Mouse (Mus musculus) MEL (cell line): Measurements from ENCODE around the gene Apobec2. TPM values are rescaled to one million over a fixed set of nuclear protein-coding genes. Genes with fewer than 3 reads are reported as not detected.

Experiments
- DNase-seq: peaks from one replicate; pipeline ENCODE4 v3.0.0; 2011; ENCODE audit warnings: low read depth, low spot score
- H3K27ac ChIP-seq: 2 replicates; pipeline ENCODE4 v1.5.1; 2012; ENCODE audit warnings: low read depth, mild to moderate bottlenecking, control low read depth, low read length, moderate library complexity; ENCODE audit not compliant: control insufficient read depth
- H3K27me3 ChIP-seq, 2 experiments: fragments of 150-350 bp in 1 of 2; sonication (generic) in 1 of 2; 2 replicates each; pipeline ENCODE4 v1.6.1; 2012; ENCODE audit warnings: low read length in 2 of 2, mild to moderate bottlenecking in 2 of 2, improper control_type of control experiment in 1 of 2, moderate library complexity in 1 of 2; ENCODE audit not compliant: insufficient read depth in 2 of 2, control insufficient read depth in 1 of 2
- H3K36me3 ChIP-seq, 2 experiments: 2 replicates each; pipeline ENCODE4 v1.6.1; 2012 to 2014; ENCODE audit warnings: low read length in 2 of 2, improper control_type of control experiment in 1 of 2, inconsistent platforms in 1 of 2, mild to moderate bottlenecking in 1 of 2; ENCODE audit not compliant: insufficient read depth in 2 of 2, control insufficient read depth in 1 of 2
- H3K4me1 ChIP-seq, 2 experiments: fragments of 150-350 bp in 1 of 2; sonication (generic) in 1 of 2; 2 replicates each; pipeline ENCODE4 v1.6.1; 2012; ENCODE audit warnings: low read length in 2 of 2, improper control_type of control experiment in 1 of 2, mild to moderate bottlenecking in 1 of 2; ENCODE audit not compliant: insufficient read depth in 2 of 2, control insufficient read depth in 1 of 2
- H3K4me3 ChIP-seq, 2 experiments: fragments of 150-350 bp in 1 of 2; sonication (generic) in 1 of 2; 2 replicates each; pipeline ENCODE4 v1.5.1; 2012; ENCODE audit warnings: low read depth in 2 of 2, low read length in 2 of 2, mild to moderate bottlenecking in 2 of 2, moderate library complexity in 2 of 2, control low read depth in 1 of 2, improper control_type of control experiment in 1 of 2; ENCODE audit not compliant: control insufficient read depth in 1 of 2, insufficient read depth in 1 of 2
- H3K79me2 ChIP-seq: 2 replicates; pipeline ENCODE4 v1.6.1; 2012; ENCODE audit warnings: mild to moderate bottlenecking, low read length, moderate library complexity; ENCODE audit not compliant: control insufficient read depth, poor library complexity, insufficient read depth
- H3K9ac ChIP-seq: 2 replicates; pipeline ENCODE4 v1.6.1; 2012; ENCODE audit warnings: low read depth, mild to moderate bottlenecking, control low read depth, low read length, moderate library complexity; ENCODE audit not compliant: control insufficient read depth, poor library complexity, severe bottlenecking
- H3K9me3 ChIP-seq: fragments of 150-350 bp; sonication (generic); replicated peaks from 2 replicates; pipeline ENCODE4 v1.6.1; 2012; ENCODE audit warnings: mild to moderate bottlenecking, low read length, improper control_type of control experiment, moderate library complexity; ENCODE audit not compliant: insufficient read depth
- BHLHE40 ChIP-seq: IDR thresholded peaks from 2 replicates; pipeline ENCODE4 v1.6.1; 2012; ENCODE audit warnings: low read depth, mild to moderate bottlenecking, inconsistent platforms, low read length, improper control_type of control experiment, borderline replicate concordance
- CHD1 ChIP-seq: IDR thresholded peaks from 2 replicates; pipeline ENCODE4 v1.6.1; 2012; ENCODE audit warnings: low read depth, mild to moderate bottlenecking, inconsistent platforms, low read length, improper control_type of control experiment
- CTCF ChIP-seq, 3 experiments: IDR thresholded peaks in 2 of 3; conservative IDR thresholded peaks in 1 of 3; 2 replicates each; pipeline ENCODE4 v1.5.1; 2011 to 2012; ENCODE audit warnings: low read length in 3 of 3, low read depth in 2 of 3, mild to moderate bottlenecking in 2 of 3, improper control_type of control experiment in 1 of 3, inconsistent platforms in 1 of 3, mixed read lengths in 1 of 3, moderate library complexity in 1 of 3; ENCODE audit not compliant: control insufficient read depth in 1 of 3, insufficient read depth in 1 of 3, poor library complexity in 1 of 3, severe bottlenecking in 1 of 3
- E2F4 ChIP-seq: IDR thresholded peaks from 2 replicates; pipeline ENCODE4 v1.6.1; 2011; ENCODE audit warnings: low read depth, low read length, improper control_type of control experiment, borderline replicate concordance
- EP300 ChIP-seq, 2 experiments: IDR thresholded peaks; 2 replicates each; pipeline ENCODE4 v1.6.1; 2011; ENCODE audit warnings: improper control_type of control experiment in 2 of 2, low read length in 2 of 2, low read depth in 1 of 2, mild to moderate bottlenecking in 1 of 2
- ETS1 ChIP-seq: IDR thresholded peaks from 2 replicates; pipeline ENCODE4 v1.6.1; 2012; ENCODE audit warnings: low read depth, mild to moderate bottlenecking, inconsistent platforms, low read length, improper control_type of control experiment, moderate library complexity
- GABPA ChIP-seq: IDR thresholded peaks from 2 replicates; pipeline ENCODE4 v1.6.1; 2012; ENCODE audit warnings: low read depth, mild to moderate bottlenecking, inconsistent platforms, low read length, improper control_type of control experiment, moderate library complexity
- GATA1 ChIP-seq: IDR thresholded peaks from 2 replicates; pipeline ENCODE4 v1.6.1; 2011; ENCODE audit warnings: low read depth, low read length, improper control_type of control experiment
- KAT2A ChIP-seq: conservative IDR thresholded peaks from 2 replicates; pipeline ENCODE4 v1.6.1; 2012; ENCODE audit warnings: low read depth, low read length, improper control_type of control experiment, inconsistent platforms
- MAFK ChIP-seq: IDR thresholded peaks from 2 replicates; pipeline ENCODE4 v1.6.1; 2011; ENCODE audit warnings: low read depth, mild to moderate bottlenecking, low read length, improper control_type of control experiment, borderline replicate concordance
- MAX ChIP-seq: IDR thresholded peaks from 2 replicates; pipeline ENCODE4 v1.6.1; 2011; ENCODE audit warnings: low read length, improper control_type of control experiment
- MXI1 ChIP-seq: IDR thresholded peaks from 2 replicates; pipeline ENCODE4 v1.6.1; 2011; ENCODE audit warnings: mild to moderate bottlenecking, low read depth, low read length, improper control_type of control experiment
- MYC ChIP-seq: IDR thresholded peaks from 2 replicates; pipeline ENCODE4 v1.6.1; 2011; ENCODE audit warnings: low read depth, mild to moderate bottlenecking, low read length, improper control_type of control experiment, moderate library complexity
- NELFE ChIP-seq: IDR thresholded peaks from 2 replicates; pipeline ENCODE4 v1.6.1; 2011; ENCODE audit warnings: low read depth, low read length, improper control_type of control experiment
- NRF1 ChIP-seq: IDR thresholded peaks from 2 replicates; pipeline ENCODE4 v1.6.1; 2014; ENCODE audit warnings: low read depth, mild to moderate bottlenecking, inconsistent platforms, low read length, improper control_type of control experiment, moderate library complexity; ENCODE audit not compliant: poor library complexity, insufficient read depth, severe bottlenecking
- POLR2A ChIP-seq, 2 experiments: IDR thresholded peaks; 2 replicates each; pipeline ENCODE4 v1.6.1; 2011 to 2012; ENCODE audit warnings: low read length in 2 of 2, mild to moderate bottlenecking in 2 of 2, control low read depth in 1 of 2, improper control_type of control experiment in 1 of 2, low read depth in 1 of 2, moderate library complexity in 1 of 2; ENCODE audit not compliant: control insufficient read depth in 1 of 2, insufficient read depth in 1 of 2, poor library complexity in 1 of 2
- POLR2AphosphoS2 ChIP-seq: IDR thresholded peaks from 2 replicates; pipeline ENCODE4 v1.6.1; 2011; ENCODE audit warnings: low read length, improper control_type of control experiment
- POLR2AphosphoS5 ChIP-seq: IDR thresholded peaks from 2 replicates; pipeline ENCODE4 v1.6.1; 2012; ENCODE audit warnings: low read depth, borderline replicate concordance, mild to moderate bottlenecking, inconsistent platforms, low read length, moderate library complexity, mixed read lengths
- RAD21 ChIP-seq: IDR thresholded peaks from 2 replicates; pipeline ENCODE4 v1.6.1; 2011; ENCODE audit warnings: mild to moderate bottlenecking, low read depth, low read length, improper control_type of control experiment
- SIN3A ChIP-seq: IDR thresholded peaks from 2 replicates; pipeline ENCODE4 v1.6.1; 2012; ENCODE audit warnings: low read length, improper control_type of control experiment, inconsistent platforms
- TBP ChIP-seq: IDR thresholded peaks from 2 replicates; pipeline ENCODE4 v1.8.0; 2011; ENCODE audit warnings: low read depth, low read length, improper control_type of control experiment
- TCF12 ChIP-seq: IDR thresholded peaks from 2 replicates; pipeline ENCODE4 v1.6.1; 2014; ENCODE audit warnings: low read depth, mild to moderate bottlenecking, inconsistent platforms, low read length, improper control_type of control experiment, moderate library complexity
- UBTF ChIP-seq: IDR thresholded peaks from 2 replicates; pipeline ENCODE4 v1.6.1; 2012; ENCODE audit warnings: low read depth, mild to moderate bottlenecking, inconsistent platforms, low read length, improper control_type of control experiment, moderate library complexity, borderline replicate concordance; ENCODE audit not compliant: insufficient read depth
- USF1 ChIP-seq: IDR thresholded peaks from 2 replicates; pipeline ENCODE4 v1.6.1; 2014; ENCODE audit warnings: low read depth, mild to moderate bottlenecking, inconsistent platforms, low read length, improper control_type of control experiment, moderate library complexity
- ZKSCAN1 ChIP-seq: IDR thresholded peaks from 2 replicates; pipeline ENCODE4 v1.6.1; 2012; ENCODE audit warnings: low read depth, mild to moderate bottlenecking, inconsistent platforms, low read length, improper control_type of control experiment, moderate library complexity
- ZMIZ1 ChIP-seq: IDR thresholded peaks from 2 replicates; pipeline ENCODE4 v1.6.1; 2012; ENCODE audit warnings: low read depth, mild to moderate bottlenecking, inconsistent platforms, low read length, improper control_type of control experiment, moderate library complexity
- ZNF384 ChIP-seq: IDR thresholded peaks from 2 replicates; pipeline ENCODE4 v1.6.1; 2012; ENCODE audit warnings: low read depth, mild to moderate bottlenecking, inconsistent platforms, low read length, improper control_type of control experiment
- polyA plus RNA-seq, 2 experiments: library from polyadenylated mRNA; stranded (reverse) in 1 of 2; unstranded in 1 of 2; fragments of >175 nt in 1 of 2; fragments of >200 nt in 1 of 2; gene quantifications; 2 replicates each; pipeline versions ENCODE4 v1.2.1 to v1.2.4; 2012; ENCODE audit warnings: low replicate concordance in 2 of 2, low read depth in 1 of 2; ENCODE audit not compliant: insufficient read length in 2 of 2, insufficient read depth in 1 of 2, missing spikeins in 1 of 2
- total RNA-seq: library from RNA; depleted of rRNA; stranded (reverse); fragments of 300-350 nt; gene quantifications from 2 replicates; pipeline ENCODE4 v1.2.3, GENCODE M21; 2012

Apobec2 gene
- total and polyA plus RNA-seq, 3 experiments, result 0.19 to 0.42 TPM; not detected in 1

GRCm38 (mm10) chr17:48411241-48411640, 21.5 kb downstream of the Apobec2 start:
- Histone ChIP-seq H3K4me3 (peak overlapping the region; percentile 65 to 74), H3K9ac (peak overlapping the region; percentile 96), H3K4me1 (peaks cover 2 to 16% of the 10 kb centered on the region in 2 experiments), H3K79me2 (peaks cover 43% of the 10 kb centered on the region), H3K27me3 (no peaks in the 10 kb centered on the region), H3K9me3 (no peaks in the 10 kb centered on the region), H3K27ac (peak overlapping the region; percentile 100), H3K36me3 (peaks cover 0 to 29% of the 10 kb centered on the region in 2 experiments; a peak in 3 of 4 replicates)
- TF ChIP-seq MAFK, result no peak
- DNase-seq, result peak; percentile 44

DNA sequence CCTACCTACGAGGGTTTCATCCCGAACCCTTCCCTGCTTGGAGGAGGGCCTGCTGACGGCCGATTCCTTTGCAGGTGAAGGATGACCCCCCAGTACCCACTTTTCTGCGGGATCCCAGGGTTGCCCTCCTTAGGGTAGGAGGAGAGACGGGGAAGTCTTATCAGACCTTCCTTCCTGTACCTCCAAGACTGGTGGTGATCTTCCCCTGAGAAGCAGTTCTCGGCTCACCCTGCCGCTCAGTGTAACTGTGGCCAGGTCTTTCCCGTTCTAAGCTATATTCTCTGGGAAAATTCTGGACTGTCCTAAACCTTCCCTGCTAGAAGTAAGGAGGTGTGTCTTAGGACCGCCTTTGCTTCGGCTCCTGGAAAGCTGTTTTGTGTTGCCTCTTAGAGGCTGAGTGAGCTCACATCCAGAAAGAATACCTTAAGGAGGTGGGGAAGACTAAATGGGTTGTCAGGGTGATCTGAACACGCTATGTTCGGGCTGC, 22.4 kb downstream of the Apobec2 start:
- Histone ChIP-seq H3K9me3 (no peaks in the 10 kb centered on the region), H3K36me3 (peaks cover 0 to 36% of the 10 kb centered on the region in 2 experiments; a peak in 3 of 4 replicates), H3K9ac (peak overlapping the region; percentile 96), H3K27ac (peak overlapping the region; percentile 100), H3K4me3 (peak overlapping the region; percentile 65 to 74), H3K4me1 (peaks cover 3 to 19% of the 10 kb centered on the region in 2 experiments), H3K79me2 (peaks cover 51% of the 10 kb centered on the region), H3K27me3 (no peaks in the 10 kb centered on the region)
- TF ChIP-seq SIN3A (peak; percentile 89), MXI1 (peak; percentile 84), EP300 (IDR thresholded peaks at IDR 0.05; ENCODE audit: low read depth in 1 of 2, low read length in 2 of 2) (peak in 1 of 2 experiments; percentile 41; a peak in 2 of 4 replicates), MYC (0 out of 2 replicates have a peak, but pooled peaks have one; percentile 57), NELFE (peak; percentile 79), NRF1 (no peak), TBP (no peak), E2F4 (peak; percentile 42; the same call in 1 of the 2 replicates), POLR2A (IDR thresholded peaks at IDR 0.05; ENCODE audit: control insufficient read depth in 1 of 2, insufficient read depth in 1 of 2, low read depth in 1 of 2, low read length in 2 of 2, poor library complexity in 1 of 2) (peak; percentile 66 to 85; a peak in 3 of 4 replicates), CTCF (IDR thresholded peaks at IDR 0.05 in 2 of 3, conservative IDR thresholded peaks at IDR 0.05 in 1 of 3; ENCODE audit: control insufficient read depth in 1 of 3, insufficient read depth in 1 of 3, low read depth in 2 of 3, low read length in 3 of 3, poor library complexity in 1 of 3, severe bottlenecking in 1 of 3) (no peak), KAT2A (no peak; the same call in 1 of the 2 replicates), MAX (peak; percentile 35), GATA1 (peak; percentile 68), UBTF (no peak), TCF12 (peak; percentile 3; the same call in 1 of the 2 replicates), RAD21 (no peak), USF1 (no peak), ETS1 (peak; percentile 55; the same call in 1 of the 2 replicates), CHD1 (0 out of 2 replicates have a peak, but pooled peaks have one; percentile 62), POLR2AphosphoS2 (no peak), POLR2AphosphoS5 (peak; percentile 84; the same call in 1 of the 2 replicates), MAFK (no peak), ZMIZ1 (peak; percentile 80; the same call in 1 of the 2 replicates), ZNF384 (no peak), GABPA (no peak), ZKSCAN1 (no peak), BHLHE40 (no peak)
- DNase-seq, result no peak
